Mouse (Mus musculus): Measurements from ENCODE around the gene Gba.

GRCm38 (mm10) chr3:89254994-89255393 lies 52.3 kb downstream of the Gba start:
- TF ChIP-seq POLR2A (IDR thresholded peaks at IDR 0.05; ENCODE audit: insufficient read depth, low read depth, low read length) (no peak), CTCF (IDR thresholded peaks at IDR 0.05; ENCODE audit: insufficient read depth, low read depth, low read length) (no peak)
